Mouse (Mus musculus) kidney, embryonic 15.5 days (tissue): Measurements from ENCODE around the gene Bbs5. TPM values are rescaled to one million over a fixed set of nuclear protein-coding genes. Genes with fewer than 3 reads are reported as not detected.

Experiments used
- ATAC-seq: fragments of 200-750 bp; cut with Nextera tagmentation; replicated peaks from 2 replicates; pipeline ENCODE4 v1.8.0; 2017; ENCODE audit warnings: moderate TSS enrichment; ENCODE audit not compliant: low FRiP score
- H3K27ac ChIP-seq: fragments of 300-500 bp; sonication (generic); 2 replicates; pipeline ENCODE4 v1.5.1; 2015; ENCODE audit warnings: mild to moderate bottlenecking, inconsistent platforms
- H3K27me3 ChIP-seq: fragments of 300-500 bp; sonication (generic); 2 replicates; pipeline ENCODE4 v1.6.1; 2015; ENCODE audit warnings: inconsistent platforms
- H3K36me3 ChIP-seq: fragments of 300-500 bp; sonication (generic); 2 replicates; pipeline ENCODE4 v1.6.1; 2015; ENCODE audit warnings: inconsistent platforms
- H3K4me1 ChIP-seq: fragments of 300-500 bp; sonication (generic); 2 replicates; pipeline ENCODE4 v1.6.1; 2015; ENCODE audit warnings: inconsistent platforms
- H3K4me2 ChIP-seq: fragments of 300-500 bp; sonication (generic); 2 replicates; pipeline ENCODE4 v1.6.1; 2015; ENCODE audit warnings: moderate library complexity, mild to moderate bottlenecking, inconsistent platforms
- H3K4me3 ChIP-seq: fragments of 300-500 bp; sonication (generic); replicated peaks from 2 replicates; pipeline ENCODE4 v1.5.1; 2015; ENCODE audit warnings: mild to moderate bottlenecking, inconsistent platforms
- H3K9ac ChIP-seq: fragments of 300-500 bp; sonication (generic); 2 replicates; pipeline ENCODE4 v1.6.1; 2015; ENCODE audit warnings: mild to moderate bottlenecking, inconsistent platforms
- H3K9me3 ChIP-seq: fragments of 300-500 bp; sonication (generic); replicated peaks from 2 replicates; pipeline ENCODE4 v1.6.1; 2016; ENCODE audit warnings: inconsistent platforms
- WGBS: fragments of 180-500 bp; shearing (Covaris S2); methylation state at CpG from one replicate; pipeline ENCODE4 v1.1.7; 2015; ENCODE audit warnings: mixed read lengths; 5-methylcytosine and 5-hydroxymethylcytosine counted together
- polyA plus RNA-seq: library from polyadenylated mRNA; unstranded; fragments of >200 nt; fragmentation: Nextera tagmentation; extraction: Ambion mirVana; gene quantifications from 2 replicates; pipeline ENCODE4 v1.2.1, GENCODE M21; 2015

The Bbs5 gene
- polyA plus RNA-seq, result 17.6 and 22.8 TPM in 2 replicates

GRCm38 (mm10) chr2:69646726-69647490 is at the start of gene Bbs5:
Gene Bbs5, plus strand, starts transcription at chr2:69647171.
- H3K27me3 ChIP-seq, result no peaks in the 10 kb centered on the region
- peak; percentile 90 for ATAC-seq
- WGBS, result 3% methylated on average over 43 of the region's 43 CpGs
- peak within 1 kb of the TSS; percentile 92 for H3K4me3 ChIP-seq
- H3K9ac ChIP-seq, result peak within 1 kb of the TSS; percentile 75
- H3K27ac ChIP-seq, result peak within 1 kb of the TSS; percentile 49
- no peaks in the 10 kb centered on the region for H3K9me3 ChIP-seq
- H3K4me1 ChIP-seq, result peaks cover 10% of the 10 kb centered on the region
- peak within 1 kb of the TSS; percentile 78 for H3K4me2 ChIP-seq
- no peaks in the 10 kb centered on the region for H3K36me3 ChIP-seq

DNA sequence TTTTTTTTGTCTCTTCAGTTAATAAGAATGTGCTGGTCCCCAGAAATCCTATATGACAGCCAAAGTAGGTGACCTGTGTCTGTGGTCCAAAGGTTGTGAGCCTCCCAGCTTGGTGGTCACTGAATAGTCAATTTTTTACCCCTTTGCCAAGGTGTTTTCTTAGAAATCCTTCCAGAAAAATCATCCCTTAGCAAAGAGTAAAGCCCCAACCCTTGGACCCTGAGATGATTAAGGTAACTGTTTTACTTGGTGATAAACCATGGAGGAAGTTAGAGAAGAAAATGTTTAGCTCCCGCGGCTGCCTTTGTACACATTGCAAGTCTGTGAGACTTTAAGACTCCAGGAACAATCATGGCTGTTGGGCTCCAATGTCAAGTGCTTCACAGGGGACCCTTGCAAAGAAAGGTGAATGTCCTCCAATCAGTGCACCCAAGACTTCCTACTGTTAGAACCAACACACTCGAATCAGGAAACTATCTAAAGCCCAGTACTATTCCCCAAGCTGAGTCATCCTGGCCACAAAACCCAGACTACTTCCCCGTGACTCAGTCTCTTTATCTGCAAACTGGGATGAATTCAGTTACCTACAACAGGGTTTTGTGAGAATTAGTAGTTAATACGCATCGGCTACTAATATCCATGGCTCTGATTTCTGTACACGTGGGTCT is 43.1 kb upstream of the Bbs5 start:
- 86% methylated on average over 7 of the region's 7 CpGs for WGBS
- ATAC-seq, result no peak
- H3K4me1 ChIP-seq, result no peaks in the 10 kb centered on the region

DNA sequence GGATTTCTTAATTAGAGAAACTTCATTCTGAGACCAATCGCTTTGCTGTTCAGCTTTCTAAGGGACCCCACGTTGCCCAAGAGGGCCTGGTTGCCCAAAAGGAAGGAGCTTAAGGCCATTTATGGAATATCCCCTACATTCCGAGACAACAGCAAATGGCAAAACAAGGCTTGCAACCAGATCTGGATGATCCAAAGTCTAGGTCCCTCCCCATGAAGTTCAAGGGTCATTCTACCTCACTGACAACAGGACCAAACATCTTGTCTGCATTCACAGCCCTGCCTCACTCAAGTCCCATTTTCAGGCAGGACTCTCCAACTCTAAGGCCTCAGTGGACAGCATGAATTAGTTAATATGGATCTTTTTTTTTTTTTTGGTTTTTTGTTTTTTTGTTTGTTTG is 40.4 kb upstream of the Bbs5 start:
- 84% methylated on average over 3 of the region's 3 CpGs for WGBS
- H3K4me1 ChIP-seq, result no peaks in the 10 kb centered on the region

More for the DNA sequence above, 43.1 kb upstream of the Bbs5 start:
- Histone ChIP-seq H3K27ac (0 out of 2 replicates have a peak overlapping the region, but pooled peaks have one; percentile 30), H3K4me3 (no peak overlapping the region), H3K27me3 (no peaks in the 10 kb centered on the region), H3K9ac (no peak overlapping the region), H3K36me3 (no peaks in the 10 kb centered on the region), H3K9me3 (no peaks in the 10 kb centered on the region), H3K4me2 (no peak overlapping the region)

GRCm38 (mm10) chr2:69612237-69612636 is 34.7 kb upstream of the Bbs5 start:
- Histone ChIP-seq H3K27ac (peak overlapping the region; percentile 54), H3K36me3 (no peaks in the 10 kb centered on the region), H3K27me3 (no peaks in the 10 kb centered on the region), H3K9me3 (no peaks in the 10 kb centered on the region), H3K4me2 (peak overlapping the region; percentile 28; the same call in 1 of the 2 replicates), H3K4me3 (no peak overlapping the region), H3K4me1 (peaks cover 12% of the 10 kb centered on the region), H3K9ac (no peak overlapping the region)
- 7% methylated on average over 10 of the region's 10 CpGs for WGBS
- peak; percentile 85 for ATAC-seq

More for the DNA sequence above, 40.4 kb upstream of the Bbs5 start:
- no peak for ATAC-seq
- Histone ChIP-seq H3K36me3 (no peaks in the 10 kb centered on the region), H3K9ac (no peak overlapping the region), H3K4me2 (no peak overlapping the region), H3K9me3 (no peaks in the 10 kb centered on the region), H3K27me3 (no peaks in the 10 kb centered on the region), H3K27ac (no peak overlapping the region), H3K4me3 (no peak overlapping the region)

GRCm38 (mm10) chr2:69612716-69613115 is 34.3 kb upstream of the Bbs5 start:
- H3K9me3 ChIP-seq, result no peaks in the 10 kb centered on the region
- H3K27me3 ChIP-seq, result no peaks in the 10 kb centered on the region
- WGBS, result 45% methylated on average over 9 of the region's 9 CpGs
- no peak overlapping the region for H3K9ac ChIP-seq
- no peak overlapping the region for H3K4me3 ChIP-seq
- H3K36me3 ChIP-seq, result no peaks in the 10 kb centered on the region
- no peak for ATAC-seq
- H3K4me1 ChIP-seq, result peaks cover 12% of the 10 kb centered on the region
- peak overlapping the region; percentile 54 for H3K27ac ChIP-seq
- H3K4me2 ChIP-seq, result peak overlapping the region; percentile 28; the same call in 1 of the 2 replicates

GRCm38 (mm10) chr2:69613237-69613636 is 33.7 kb upstream of the Bbs5 start:
- peak overlapping the region; percentile 54; the same call in 1 of the 2 replicates for H3K27ac ChIP-seq

DNA sequence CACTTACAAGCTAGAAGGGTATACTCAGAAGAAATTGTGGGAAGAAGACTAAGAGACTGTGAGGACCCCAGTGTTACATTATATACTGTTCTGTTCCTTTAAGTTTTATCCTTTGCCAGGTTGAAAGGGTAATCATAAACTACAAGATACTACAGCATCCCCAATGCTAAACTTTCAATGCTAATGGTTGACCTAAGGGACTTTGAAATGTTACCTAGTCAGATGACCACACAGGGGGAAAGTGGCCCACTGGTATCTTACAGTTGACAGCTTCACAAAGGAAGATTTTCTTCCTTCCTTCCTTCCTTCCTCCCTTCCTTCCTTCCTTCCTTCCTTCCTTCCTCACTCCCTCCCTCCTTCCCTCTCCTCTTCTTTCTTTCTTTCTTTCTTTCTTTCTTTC is 28.6 kb upstream of the Bbs5 start:
- Histone ChIP-seq H3K4me2 (no peak overlapping the region), H3K36me3 (no peaks in the 10 kb centered on the region), H3K27ac (no peak overlapping the region), H3K9ac (no peak overlapping the region), H3K4me1 (no peaks in the 10 kb centered on the region), H3K27me3 (no peaks in the 10 kb centered on the region), H3K9me3 (no peaks in the 10 kb centered on the region), H3K4me3 (no peak overlapping the region)
- 0 out of 2 replicates have a peak, but pooled peaks have one; percentile 38 for ATAC-seq

More at GRCm38 (mm10) chr2:69613237-69613636, 33.7 kb upstream of the Bbs5 start:
- Histone ChIP-seq H3K9ac (no peak overlapping the region), H3K36me3 (no peaks in the 10 kb centered on the region), H3K4me2 (no peak overlapping the region), H3K4me3 (no peak overlapping the region), H3K27me3 (no peaks in the 10 kb centered on the region), H3K4me1 (peaks cover 12% of the 10 kb centered on the region), H3K9me3 (no peaks in the 10 kb centered on the region)
- ATAC-seq, result no peak
- 67% methylated on average over 4 of the region's 4 CpGs for WGBS

GRCm38 (mm10) chr2:69619286-69619685 is 27.7 kb upstream of the Bbs5 start:
- Histone ChIP-seq H3K9ac (no peak overlapping the region), H3K27ac (no peak overlapping the region), H3K4me1 (no peaks in the 10 kb centered on the region), H3K27me3 (no peaks in the 10 kb centered on the region), H3K9me3 (no peaks in the 10 kb centered on the region), H3K4me3 (no peak overlapping the region), H3K4me2 (no peak overlapping the region), H3K36me3 (no peaks in the 10 kb centered on the region)
- ATAC-seq, result no peak

- Histone ChIP-seq H3K36me3 (no peaks in the 10 kb centered on the region), H3K9me3 (no peaks in the 10 kb centered on the region), H3K4me2 (peak overlapping the region; percentile 48), H3K4me1 (peaks cover 19% of the 10 kb centered on the region), H3K4me3 (peak overlapping the region; percentile 17), H3K27me3 (0 out of 2 replicates have a peak, but pooled peaks cover 2% of the 10 kb centered on the region), H3K27ac (peak overlapping the region; percentile 41), H3K9ac (no peak overlapping the region)
- WGBS, result 31% methylated on average over 17 of the region's 17 CpGs
- ATAC-seq, result peak; percentile 88
Observed at GRCm38 (mm10) chr2:69629215-69629614, 17.8 kb upstream of the Bbs5 start.

- Histone ChIP-seq H3K27ac (peak overlapping the region; percentile 41; the same call in 1 of the 2 replicates), H3K27me3 (0 out of 2 replicates have a peak, but pooled peaks cover 2% of the 10 kb centered on the region), H3K9ac (no peak overlapping the region), H3K9me3 (no peaks in the 10 kb centered on the region), H3K4me3 (no peak overlapping the region), H3K36me3 (no peaks in the 10 kb centered on the region), H3K4me2 (peak overlapping the region; percentile 48), H3K4me1 (peaks cover 19% of the 10 kb centered on the region)
- WGBS, result 75% methylated on average over 6 of the region's 6 CpGs
- ATAC-seq, result no peak
Observed at GRCm38 (mm10) chr2:69629914-69630313, 17.1 kb upstream of the Bbs5 start.

GRCm38 (mm10) chr2:69630792-69631191 is 16.2 kb upstream of the Bbs5 start:
- Histone ChIP-seq H3K27me3 (0 out of 2 replicates have a peak, but pooled peaks cover 2% of the 10 kb centered on the region), H3K4me1 (peaks cover 22% of the 10 kb centered on the region), H3K27ac (peak overlapping the region; percentile 52; the same call in 1 of the 2 replicates), H3K4me2 (no peak overlapping the region), H3K4me3 (no peak overlapping the region), H3K9me3 (no peaks in the 10 kb centered on the region), H3K36me3 (no peaks in the 10 kb centered on the region), H3K9ac (no peak overlapping the region)
- WGBS, result 87% methylated on average over 5 of the region's 5 CpGs
- no peak; the same call in 1 of the 2 replicates for ATAC-seq

DNA sequence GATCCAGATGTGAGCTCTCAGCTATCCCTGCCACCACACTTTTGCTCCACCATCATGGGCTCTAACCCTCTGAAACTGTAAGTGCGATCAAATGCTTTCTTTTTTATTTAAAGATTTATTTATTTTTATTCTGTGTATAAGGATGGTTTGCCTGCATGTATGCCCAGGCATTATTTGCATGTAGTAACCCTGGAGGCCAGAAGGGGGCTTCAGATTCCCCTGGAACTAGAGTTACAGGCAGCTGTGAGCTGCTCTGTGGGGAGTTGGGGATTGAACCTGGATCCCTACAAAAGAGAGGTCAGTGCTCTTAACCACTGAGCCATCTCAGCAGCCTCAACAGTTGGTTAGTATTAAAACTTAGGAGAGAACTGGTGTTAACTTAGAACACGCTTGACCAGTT is 15.5 kb upstream of the Bbs5 start:
- no peak overlapping the region for H3K9ac ChIP-seq
- H3K27me3 ChIP-seq, result 0 out of 2 replicates have a peak, but pooled peaks cover 2% of the 10 kb centered on the region
- H3K36me3 ChIP-seq, result no peaks in the 10 kb centered on the region
- no peak overlapping the region for H3K4me3 ChIP-seq
- no peak overlapping the region for H3K4me2 ChIP-seq
- no peak for ATAC-seq
- WGBS, result 89% methylated on average over 2 of the region's 2 CpGs
- H3K4me1 ChIP-seq, result peaks cover 22% of the 10 kb centered on the region
- no peaks in the 10 kb centered on the region for H3K9me3 ChIP-seq
- H3K27ac ChIP-seq, result 0 out of 2 replicates have a peak overlapping the region, but pooled peaks have one; percentile 52
